Mouse (Mus musculus): Measurements from ENCODE around the gene Rnf38.

Gene Rnf38

DNA sequence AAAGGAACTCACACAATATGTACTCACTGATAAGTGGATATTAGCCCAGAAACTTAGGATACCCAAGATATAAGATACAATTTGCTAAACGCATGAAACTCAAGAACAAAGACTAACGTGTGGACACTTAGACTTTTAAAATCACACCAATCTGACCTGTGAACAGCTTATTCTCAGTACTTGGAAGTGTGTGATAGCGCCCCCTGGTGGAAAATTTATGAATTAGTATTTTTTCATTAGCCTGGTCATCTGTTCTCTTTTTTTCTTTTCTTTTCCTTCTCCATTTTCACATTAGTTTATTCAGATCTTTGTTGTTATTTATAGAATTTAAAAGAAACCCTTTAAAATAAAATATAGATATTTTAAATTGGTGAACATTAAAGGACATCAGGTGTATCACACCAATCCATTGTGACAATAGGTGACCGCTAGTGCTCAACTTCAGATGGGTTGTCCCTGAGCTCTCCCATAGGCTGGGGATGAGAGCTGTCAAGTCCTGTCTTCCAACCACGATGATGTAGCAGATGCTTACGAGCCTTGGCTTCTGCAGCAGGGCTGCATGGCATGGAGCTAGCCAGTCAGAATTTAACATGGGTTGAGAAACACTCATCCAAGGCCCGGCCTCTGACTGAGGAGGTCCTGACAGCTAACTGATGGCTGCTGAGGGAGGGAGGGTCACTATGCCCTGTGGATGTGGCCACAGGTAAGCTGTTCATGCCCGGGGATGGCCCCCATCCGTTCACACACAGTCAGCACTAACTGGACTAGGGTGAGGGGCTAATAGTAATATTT lies 114.0 kb downstream of the Rnf38 start:
- DNase-seq (ENCODE audit: low spot score), result no peak

- DNase-seq (ENCODE audit: low spot score), result no peak
Observed at GRCm38 (mm10) chr4:44115046-44115445, 118.5 kb downstream of the Rnf38 start.

DNA sequence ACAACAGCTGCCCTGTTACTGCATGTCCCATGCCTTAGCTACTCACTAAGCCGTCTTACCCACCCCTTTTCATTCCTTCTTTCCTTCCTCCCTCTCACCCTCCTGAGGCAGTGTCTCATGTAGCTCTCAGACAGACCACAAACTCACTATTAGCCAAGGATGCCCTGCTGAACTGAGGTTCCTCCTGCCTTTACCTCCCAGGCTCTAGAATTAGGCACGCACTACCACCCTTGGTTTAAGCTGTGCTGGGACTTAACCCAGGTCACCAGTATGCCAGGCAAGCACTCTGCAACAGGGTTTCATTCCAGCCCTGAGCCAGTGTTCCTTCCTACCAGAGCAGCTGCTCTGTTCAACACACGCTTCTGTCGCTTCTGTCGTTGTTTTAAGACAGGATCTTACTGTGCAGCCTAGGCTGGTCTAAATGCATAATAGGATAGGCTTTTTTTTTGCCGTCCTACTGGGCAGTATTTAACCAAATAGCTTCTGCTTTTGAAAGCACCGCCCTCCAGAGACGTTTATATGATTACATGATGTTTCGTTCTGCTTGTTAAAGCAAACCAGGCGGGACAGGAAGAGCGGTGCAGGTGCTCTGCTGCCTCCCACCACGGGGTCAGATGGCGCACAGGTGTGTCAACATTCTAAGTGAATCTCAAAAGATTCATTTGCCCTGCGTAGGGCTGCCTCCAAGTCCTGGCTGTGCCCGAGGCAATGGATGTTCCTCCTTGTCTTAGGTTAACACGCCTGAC lies 120.0 kb downstream of the Rnf38 start:
- DNase-seq (ENCODE audit: low spot score), result no peak

DNA sequence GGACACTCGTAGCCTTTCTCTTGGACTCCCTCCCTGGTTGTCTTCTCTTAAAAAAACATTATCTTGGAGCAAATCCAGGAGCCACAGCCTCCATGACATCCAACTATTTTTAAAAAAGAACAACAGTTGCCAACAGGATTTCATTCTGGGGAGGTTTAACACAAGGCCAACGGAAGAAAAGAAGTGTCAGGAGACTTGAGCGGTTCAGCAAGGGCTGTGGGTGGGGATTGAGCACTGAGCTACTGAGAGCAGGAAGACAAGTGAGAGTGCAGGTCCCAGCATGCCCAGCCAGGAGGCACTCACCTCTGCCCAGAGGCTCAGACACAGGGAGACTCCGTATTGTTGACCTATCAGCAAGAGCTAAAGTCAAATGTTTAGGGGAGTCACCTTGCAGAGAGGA lies 120.8 kb downstream of the Rnf38 start:
- DNase-seq (ENCODE audit: low spot score), result no peak

- no peak for DNase-seq (ENCODE audit: low spot score)
Observed at GRCm38 (mm10) chr4:44110771-44111170, 122.8 kb downstream of the Rnf38 start.

DNA sequence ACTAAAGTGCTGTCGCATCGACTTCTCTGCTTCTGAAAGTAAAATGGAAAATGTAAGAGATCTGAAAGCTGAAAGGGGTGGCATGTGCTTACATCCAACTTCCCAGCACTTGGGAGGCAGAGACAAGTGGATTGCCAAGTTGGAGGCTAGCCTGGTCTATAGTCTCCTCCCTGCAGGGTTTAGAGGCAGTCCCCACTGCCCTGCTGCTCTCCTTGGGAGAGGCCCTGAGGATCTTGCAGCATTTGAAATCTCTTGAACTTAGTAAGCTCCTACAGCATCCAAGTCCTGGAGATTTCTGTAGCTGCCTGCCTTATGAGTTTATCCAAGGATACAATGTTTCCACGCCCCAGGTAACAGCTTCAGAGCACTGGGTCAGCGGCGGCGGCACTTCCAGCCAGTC lies 125.3 kb downstream of the Rnf38 start:
- no peak for DNase-seq (ENCODE audit: low spot score)

DNA sequence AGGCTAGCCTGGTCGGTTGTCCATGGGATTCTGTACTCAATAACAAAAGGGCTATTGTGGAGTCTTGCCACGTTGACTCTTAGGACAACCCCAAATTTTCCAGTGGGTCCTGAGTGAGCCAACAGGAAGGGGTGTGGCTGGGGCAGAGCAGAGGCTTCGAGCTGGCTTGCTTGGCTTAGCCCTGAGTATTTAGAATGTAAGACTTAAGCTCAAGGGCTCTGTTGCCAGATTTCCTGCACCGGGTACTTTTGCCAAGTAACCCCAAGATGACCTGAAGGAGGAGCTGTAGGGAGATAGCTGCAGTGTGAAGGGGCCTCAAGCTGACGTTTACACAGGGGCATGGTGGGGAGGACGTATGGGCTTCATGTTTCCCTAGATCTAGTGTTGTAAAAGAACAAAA lies 126.2 kb downstream of the Rnf38 start:
- DNase-seq (ENCODE audit: low spot score), result no peak

- no peak for DNase-seq (ENCODE audit: low spot score)
Observed at GRCm38 (mm10) chr4:44106297-44106821, 127.2 kb downstream of the Rnf38 start.

DNA sequence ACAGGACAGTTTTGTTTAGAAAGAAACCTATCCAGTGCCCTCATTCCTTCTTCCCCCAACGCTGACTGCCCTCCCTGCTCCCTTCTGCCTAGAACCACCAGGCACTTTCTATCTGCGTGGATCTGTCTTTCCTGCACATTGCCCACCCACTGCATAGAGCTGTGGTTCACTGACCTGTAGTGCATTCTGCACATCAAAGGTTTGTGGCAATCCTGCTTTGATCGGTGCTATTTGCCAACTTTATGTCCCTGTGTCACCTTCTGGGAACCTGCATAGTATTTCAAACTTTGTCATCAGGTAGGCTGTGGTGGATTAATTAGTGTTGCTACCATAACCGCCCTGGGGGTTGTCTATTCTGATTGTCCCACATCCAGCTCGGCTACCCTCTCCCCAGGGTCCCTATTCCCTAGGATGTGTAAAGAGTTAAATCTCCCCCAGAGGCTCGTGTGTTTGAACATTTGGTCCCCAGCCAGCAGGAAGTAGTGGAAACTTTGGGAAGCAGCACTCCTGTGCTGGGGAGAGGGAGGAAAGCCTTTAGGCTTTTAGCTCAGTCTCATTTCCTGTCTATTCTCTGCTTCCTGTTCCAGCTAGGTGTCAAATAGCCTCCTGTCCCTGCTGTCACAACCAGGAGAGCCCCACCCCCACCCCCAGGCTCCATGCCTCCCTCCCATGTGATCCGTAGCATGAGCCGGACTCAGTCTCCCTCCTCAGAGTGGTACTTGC lies 129.2 kb downstream of the Rnf38 start:
- DNase-seq (ENCODE audit: low spot score), result no peak

DNA sequence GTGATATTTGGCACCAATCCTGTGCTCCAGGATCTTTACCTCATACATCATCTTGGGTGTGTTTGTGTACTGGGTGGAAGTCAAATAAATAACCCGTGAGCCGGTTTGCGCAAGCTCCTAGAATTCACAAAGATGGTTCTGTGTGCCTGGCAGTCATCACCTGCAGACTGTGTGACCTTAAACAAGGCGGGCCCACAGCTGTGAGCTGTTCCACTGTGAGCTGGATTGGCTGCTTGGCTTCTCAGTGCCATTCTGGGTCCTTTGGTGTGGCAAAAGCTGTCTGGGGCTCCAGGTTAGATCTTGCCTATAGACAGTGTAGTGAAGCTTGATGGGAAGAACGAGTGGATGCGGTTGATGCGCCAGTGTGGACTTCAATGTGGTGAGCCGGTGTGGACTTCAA lies 130.0 kb downstream of the Rnf38 start:
- no peak for DNase-seq (ENCODE audit: low spot score)

GRCm38 (mm10) chr4:44097576-44098335 lies 135.8 kb downstream of the Rnf38 start:
- no peak for DNase-seq (ENCODE audit: low spot score)

DNA sequence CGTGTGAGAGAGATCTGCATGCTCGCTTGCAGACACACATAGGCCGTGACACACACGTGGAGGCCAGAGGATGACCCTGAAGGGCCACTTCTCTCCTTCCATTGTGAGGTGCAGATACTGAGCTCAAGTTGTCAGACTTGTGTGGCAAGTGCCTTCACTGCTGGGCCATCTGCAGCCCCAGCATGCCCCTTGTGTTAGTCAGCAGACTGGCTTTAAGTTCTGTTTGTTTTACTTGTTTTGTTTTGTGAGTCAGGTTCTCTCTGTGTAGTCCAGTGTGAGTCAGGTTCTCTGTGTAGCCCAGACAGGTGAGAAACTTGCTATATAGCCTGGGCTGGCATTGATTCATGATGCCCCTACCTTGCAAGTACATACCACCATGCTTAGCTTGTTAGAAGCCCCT lies 139.1 kb downstream of the Rnf38 start:
- no peak for DNase-seq (ENCODE audit: low spot score)

DNA sequence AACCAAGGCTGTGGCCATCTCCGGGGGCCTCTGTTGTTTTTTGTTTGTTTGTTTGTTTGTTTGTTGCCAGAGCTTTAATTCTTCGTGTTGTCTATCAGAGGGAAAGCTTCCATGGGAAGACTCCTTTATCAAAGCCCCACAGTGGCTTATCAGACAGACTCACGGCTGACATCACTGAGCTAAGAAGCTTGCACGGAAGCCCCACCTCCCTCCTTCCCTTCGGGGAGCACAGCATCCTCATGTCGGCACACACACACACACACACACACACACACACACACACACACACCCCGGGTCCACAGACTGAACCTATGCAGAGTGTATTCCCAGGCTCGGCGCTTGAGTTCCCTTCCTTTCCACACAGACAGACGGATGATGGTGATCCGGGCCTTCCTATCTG lies 141.2 kb downstream of the Rnf38 start:
- DNase-seq (ENCODE audit: low spot score), result no peak

DNA sequence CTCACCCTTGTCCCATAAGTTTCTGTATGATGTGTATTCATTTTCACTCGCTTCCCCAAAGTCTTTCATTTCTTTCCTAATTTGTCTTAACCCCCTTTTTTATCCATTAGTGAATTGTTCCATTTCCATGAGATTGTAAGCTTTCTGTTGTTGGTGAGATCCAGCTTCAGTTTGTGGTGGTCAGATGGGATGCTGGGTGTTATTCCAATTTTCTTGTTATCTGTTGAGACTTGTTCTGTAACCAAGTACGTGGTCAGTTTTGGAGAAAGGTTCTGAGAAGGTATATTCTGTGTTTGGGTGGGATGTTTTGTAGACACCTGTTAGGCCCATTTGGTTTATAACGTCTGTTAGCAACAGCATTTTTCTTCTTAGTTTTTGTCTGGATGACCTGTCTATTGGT lies 148.0 kb downstream of the Rnf38 start:
- DNase-seq (ENCODE audit: low spot score), result no peak

- no peak for DNase-seq (ENCODE audit: low spot score)
Observed at GRCm38 (mm10) chr4:44084602-44085325, 148.8 kb downstream of the Rnf38 start.

- no peak for DNase-seq (ENCODE audit: low spot score)
Observed at GRCm38 (mm10) chr4:44083945-44084344, 149.6 kb downstream of the Rnf38 start, which contains the start of gene Gne. Gene Gne (minus strand): TSS chr4:44084177.

GRCm38 (mm10) chr4:44078358-44078933 lies 155.1 kb downstream of the Rnf38 start:
- no peak for DNase-seq (ENCODE audit: low spot score)

Data from ovary, adult 18-20 months (tissue).